Mouse (Mus musculus) kidney, embryonic 14.5 days (tissue): ENCODE data around the gene Nnat. TPM values are rescaled to one million over a fixed set of nuclear protein-coding genes. Genes with fewer than 3 reads are reported as not detected.

Source experiments
- ATAC-seq: fragments of 200-750 bp; cut with Nextera tagmentation; 2 replicates; pipeline ENCODE4 v1.8.0; 2017; ENCODE audit warnings: moderate number of reproducible peaks, mild to moderate bottlenecking, moderate TSS enrichment, moderate library complexity; ENCODE audit not compliant: low FRiP score, low TSS enrichment
- H3K27ac ChIP-seq: fragments of 300-500 bp; sonication (generic); 2 replicates; pipeline ENCODE4 v1.5.1; 2014; ENCODE audit warnings: low read depth, mild to moderate bottlenecking, low read length, moderate library complexity, mixed read lengths
- H3K27me3 ChIP-seq: fragments of 300-500 bp; sonication (generic); 2 replicates; pipeline ENCODE4 v1.6.1; 2014; ENCODE audit warnings: mild to moderate bottlenecking, low read length; ENCODE audit not compliant: control insufficient read depth, insufficient read depth
- H3K36me3 ChIP-seq: fragments of 300-500 bp; sonication (generic); 2 replicates; pipeline ENCODE4 v1.6.1; 2014; ENCODE audit warnings: low read length, mixed read lengths; ENCODE audit not compliant: control insufficient read depth, insufficient read depth
- H3K4me1 ChIP-seq: fragments of 300-500 bp; sonication (generic); 2 replicates; pipeline ENCODE4 v1.6.1; 2014; ENCODE audit warnings: low read length, mixed read lengths; ENCODE audit not compliant: control insufficient read depth, insufficient read depth
- H3K4me2 ChIP-seq: fragments of 300-500 bp; sonication (generic); replicated peaks from 2 replicates; pipeline ENCODE4 v1.6.1; 2014; ENCODE audit warnings: low read depth, mild to moderate bottlenecking, low read length
- H3K4me3 ChIP-seq: fragments of 300-500 bp; sonication (generic); 2 replicates; pipeline ENCODE4 v1.5.1; 2014; ENCODE audit warnings: mild to moderate bottlenecking, low read length
- H3K9ac ChIP-seq: fragments of 300-500 bp; sonication (generic); 2 replicates; pipeline ENCODE4 v1.6.1; 2014; ENCODE audit warnings: low read depth, mild to moderate bottlenecking, low read length, moderate library complexity
- H3K9me3 ChIP-seq: fragments of 300-500 bp; sonication (generic); 2 replicates; pipeline ENCODE4 v1.6.1; 2016; ENCODE audit warnings: low read length; ENCODE audit not compliant: control insufficient read depth
- WGBS: fragments of 180-500 bp; shearing (Covaris S2); extraction: QIAGEN DNeasy Blood & Tissue Kit; methylation state at CpG from one replicate; pipeline ENCODE4 v1.1.7; 2014; 5-methylcytosine and 5-hydroxymethylcytosine counted together
- microRNA-seq: library from miRNA; unstranded; fragments of <30 nt; microRNA quantifications from one replicate; pipeline ENCODE4, GENCODE M21; 2016
- polyA plus RNA-seq: library from polyadenylated mRNA; unstranded; fragments of >200 nt; fragmentation: Nextera tagmentation; extraction: Ambion mirVana; gene quantifications from 2 replicates; pipeline ENCODE4 v1.2.1, GENCODE M21; 2014

The Nnat gene
- polyA plus RNA-seq, 1 experiment from 2014 or later, result 248 TPM

GRCm38 (mm10) chr2:157607542-157608236 is 47.8 kb downstream of the Nnat start:
- Histone ChIP-seq H3K4me3 (no peak overlapping the region), H3K4me1 (no peaks in the 10 kb centered on the region), H3K27me3 (no peaks in the 10 kb centered on the region; the same call in 1 of the 2 replicates), H3K9me3 (no peaks in the 10 kb centered on the region), H3K36me3 (no peaks in the 10 kb centered on the region), H3K9ac (no peak overlapping the region), H3K4me2 (no peak overlapping the region), H3K27ac (peak overlapping the region; percentile 67)
- WGBS, result 33% methylated on average over 9 of the region's 9 CpGs
- ATAC-seq, result peak; percentile 73

GRCm38 (mm10) chr2:157611735-157612134 is 51.9 kb downstream of the Nnat start:
- 89% methylated on average over 3 of the region's 3 CpGs for WGBS
- no peak for ATAC-seq
- H3K27ac ChIP-seq, result no peak overlapping the region
- H3K4me3 ChIP-seq, result no peak overlapping the region
- H3K9me3 ChIP-seq, result no peaks in the 10 kb centered on the region
- no peaks in the 10 kb centered on the region for H3K36me3 ChIP-seq
- no peaks in the 10 kb centered on the region for H3K27me3 ChIP-seq
- H3K4me2 ChIP-seq, result no peak overlapping the region
- H3K4me1 ChIP-seq, result no peaks in the 10 kb centered on the region
- no peak overlapping the region for H3K9ac ChIP-seq

Small RNA genes within 50 kb of the gene (microRNA-seq; reads per million reads assigned to microRNA genes)
- gene Gm23134, result 1.9 reads per million

Other genes with a start within 250 kb of the Nnat start
- not detected in 2 replicates for gene Ghrh, start 212.6 kb upstream of the Nnat start, polyA plus RNA-seq
- 38.2 and 62.2 TPM in 2 replicates for gene Manbal, start 192.5 kb upstream of the Nnat start, polyA plus RNA-seq
- 13.5 and 17.5 TPM in 2 replicates for gene Src, start 141.6 kb upstream of the Nnat start, polyA plus RNA-seq
- 48.7 and 49.5 TPM in 2 replicates for gene Blcap, start 11.2 kb downstream of the Nnat start, polyA plus RNA-seq
- gene Ctnnbl1, start 177.3 kb downstream of the Nnat start, polyA plus RNA-seq, result 55.4 and 77.1 TPM in 2 replicates